Comparison of ENCODE assay signal across 11 mouse cellular contexts in genomic region chr11:22982846-22983245, GRCm38 (mm10). TPM values are rescaled to one million over a fixed set of nuclear protein-coding genes. Genes with fewer than 3 reads are reported as not detected.
A peak's percentile ranks its signal among the peaks of the same experiment; 100 is the strongest.
DNase-seq lines count a peak whose midpoint lies in the region; ATAC-seq and TF ChIP-seq lines count a peak whose summit lies in the region.
"Had no signal": no experiment of that assay in that cellular context is flagged by ENCODE, and none has a peak within 500 bp of the region (broad histone marks: within the 10 kb centered on the region; RNA-seq: fewer than 3 reads in every experiment).

No protein-coding gene starts in this region.

- TF ChIP-seq CTCF in heart, postnatal 0 days (IDR thresholded peaks at IDR 0.05; ENCODE audit: low read depth), result no peak
- TF ChIP-seq CTCF in E14TG2a.4 (conservative IDR thresholded peaks at IDR 0.05; ENCODE audit: low read length), result no peak

- intact Hi-C loops in heart, postnatal 14 days (cut with DNase I), result loop anchor here (10.0 kb wide), 3 partner anchors 468 to 582 kb away; partner anchors contain the start of genes Ahsa2 and Tmem17

- H3K4me3 ChIP-seq in heart, postnatal 0 days (ENCODE audit: low read depth, low read length), result peak overlapping the region; percentile 76; the same call in 1 of the 2 replicates
- peak overlapping the region; percentile 93; the same call in 1 of the 2 replicates for H3K4me3 ChIP-seq in E14TG2a.4 (replicated peaks; ENCODE audit: low read length)
- no peak overlapping the region for H3K4me3 ChIP-seq in embryonic facial prominence, embryonic 14.5 days (ENCODE audit: low read depth, low read length)
- H3K4me3 ChIP-seq in liver, embryonic 15.5 days (replicated peaks), result peak overlapping the region; percentile 83; the same call in 1 of the 2 replicates

- no peak overlapping the region for H3K9ac ChIP-seq in heart, postnatal 0 days (replicated peaks; ENCODE audit: low read depth, low read length)
- H3K9ac ChIP-seq in embryonic facial prominence, embryonic 14.5 days (ENCODE audit: low read depth, low read length), result no peak overlapping the region
- no peak overlapping the region for H3K9ac ChIP-seq in liver, embryonic 15.5 days

- no peaks in the 10 kb centered on the region for H3K27me3 ChIP-seq in heart, postnatal 0 days (ENCODE audit: control insufficient read depth, insufficient read depth, low read length)
- H3K27me3 ChIP-seq in E14TG2a.4 (ENCODE audit: insufficient read depth, low read length), result no peaks in the 10 kb centered on the region
- no peaks in the 10 kb centered on the region for H3K27me3 ChIP-seq in embryonic facial prominence, embryonic 14.5 days (replicated peaks; ENCODE audit: control insufficient read depth, insufficient read depth, low read length)
- no peaks in the 10 kb centered on the region for H3K27me3 ChIP-seq in liver, embryonic 15.5 days
- H3K27me3 ChIP-seq: embryonic facial prominence, embryonic 15.5 days; limb, embryonic 15.5 days had no signal

- H3K4me2 ChIP-seq in heart, postnatal 0 days (ENCODE audit: low read depth, low read length), result peak overlapping the region; percentile 79; the same call in 1 of the 2 replicates
- H3K4me2 ChIP-seq in embryonic facial prominence, embryonic 14.5 days (ENCODE audit: low read depth, low read length), result peak overlapping the region; percentile 76
- H3K4me2 ChIP-seq in liver, embryonic 15.5 days, result peak overlapping the region; percentile 83

- H3K36me3 ChIP-seq in heart, postnatal 0 days (replicated peaks; ENCODE audit: control insufficient read depth, insufficient read depth, low read length), result peaks cover 8% of the 10 kb centered on the region; the same call in 1 of the 2 replicates
- peaks cover 21% of the 10 kb centered on the region for H3K36me3 ChIP-seq in E14TG2a.4 (ENCODE audit: insufficient read depth, low read length)
- peaks cover 6% of the 10 kb centered on the region; the same call in 1 of the 2 replicates for H3K36me3 ChIP-seq in embryonic facial prominence, embryonic 14.5 days (ENCODE audit: control insufficient read depth, insufficient read depth, low read length)
- H3K36me3 ChIP-seq in liver, embryonic 15.5 days (replicated peaks), result peaks cover 22% of the 10 kb centered on the region

- ATAC-seq in heart, postnatal 0 days (ENCODE audit: insufficient read depth, low read depth), result no peak
- ATAC-seq in embryonic facial prominence, embryonic 14.5 days (ENCODE audit: low read depth), result no peak
- no peak for ATAC-seq in liver, embryonic 15.5 days (ENCODE audit: insufficient read depth)
- no peak for ATAC-seq in frontal cortex, adult (ENCODE audit: low TSS enrichment)
- ATAC-seq in cerebellum, adult (ENCODE audit: insufficient number of reproducible peaks, low FRiP score, low TSS enrichment), result no peak

- no peak for TF ChIP-seq EP300 in heart, postnatal 0 days (IDR thresholded peaks at IDR 0.05; ENCODE audit: low read depth)

- H3K27ac ChIP-seq in heart, postnatal 0 days (ENCODE audit: low read depth), result peak overlapping the region; percentile 95; the same call in 1 of the 2 replicates
- peak overlapping the region; percentile 96; the same call in 1 of the 2 replicates for H3K27ac ChIP-seq in embryonic facial prominence, embryonic 14.5 days (replicated peaks; ENCODE audit: low read depth, low read length)
- H3K27ac ChIP-seq in liver, embryonic 15.5 days (replicated peaks), result no peak overlapping the region

- H3K4me1 ChIP-seq in heart, postnatal 0 days (ENCODE audit: control insufficient read depth, insufficient read depth), result peaks cover 4% of the 10 kb centered on the region
- peaks cover 34% of the 10 kb centered on the region for H3K4me1 ChIP-seq in E14TG2a.4 (replicated peaks; ENCODE audit: low read depth, low read length)
- peaks cover 9% of the 10 kb centered on the region for H3K4me1 ChIP-seq in embryonic facial prominence, embryonic 14.5 days (ENCODE audit: control insufficient read depth, insufficient read depth, low read length)
- peaks cover 41% of the 10 kb centered on the region for H3K4me1 ChIP-seq in liver, embryonic 15.5 days (replicated peaks)

- DNase-seq in heart, postnatal 0 days (ENCODE audit: low spot score), result no peak
- no peak for DNase-seq in heart, postnatal 14 days
- no peak for DNase-seq in embryonic facial prominence, embryonic 14.5 days (ENCODE audit: low spot score)
- DNase-seq in left cerebral cortex, adult 8-10 months (ENCODE audit: low spot score in 2 of 2), result no peak

- no peaks in the 10 kb centered on the region for H3K9me3 ChIP-seq in heart, postnatal 0 days (replicated peaks; ENCODE audit: control insufficient read depth, low read length)
- H3K9me3 ChIP-seq in E14TG2a.4 (ENCODE audit: low read length), result 0 out of 2 replicates have a peak, but pooled peaks cover 5% of the 10 kb centered on the region
- no peaks in the 10 kb centered on the region for H3K9me3 ChIP-seq in embryonic facial prominence, embryonic 14.5 days (ENCODE audit: control insufficient read depth, low read length)
- H3K9me3 ChIP-seq in liver, embryonic 15.5 days (replicated peaks), result no peaks in the 10 kb centered on the region
- H3K9me3 ChIP-seq: embryonic facial prominence, embryonic 15.5 days; limb, embryonic 15.5 days had no signal

- 75% methylated on average over 6 of the region's 6 CpGs for WGBS in heart, postnatal 0 days
- WGBS in embryonic facial prominence, embryonic 14.5 days, result 69% methylated on average over 6 of the region's 6 CpGs
- WGBS in liver, embryonic 15.5 days (ENCODE audit: insufficient replicate concordance), result 66% methylated on average over 6 of the region's 6 CpGs

RNA-seq across cellular contexts. Expression of gene Commd1, which starts 0.7 kb away (rescaled TPM):
- total RNA-seq in heart, postnatal 0 days (2014; rRNA removed; ENCODE audit: low replicate concordance), result 28.8 and 43.5 TPM in 2 replicates
- polyA plus RNA-seq in heart, postnatal 0 days (2015; fragmentation: Nextera tagmentation; extraction: Ambion mirVana), result 376 TPM in 2 replicates
- 100 to 1,000 TPM; 150 to 168 TPM for total RNA-seq in heart, postnatal 14 days (2021)
- 374 and 376 TPM in 2 replicates for polyA plus RNA-seq in embryonic facial prominence, embryonic 14.5 days (2014; fragmentation: Nextera tagmentation; extraction: Ambion mirVana)
- 153 and 167 TPM in 2 replicates for polyA plus RNA-seq in liver, embryonic 15.5 days (2015; fragmentation: Nextera tagmentation; extraction: Ambion mirVana)
- 10 to 100 TPM; 32.2 to 47.5 (median 36.8) TPM for total RNA-seq in left cerebral cortex, adult 8-10 months (2022)

RNA-seq across cellular contexts. Expression of gene Gm28048, which starts 1.0 kb away (rescaled TPM):
- not detected in 2 replicates for total RNA-seq in heart, postnatal 0 days (2014; rRNA removed; ENCODE audit: low replicate concordance)
- polyA plus RNA-seq in heart, postnatal 0 days (2015; fragmentation: Nextera tagmentation; extraction: Ambion mirVana), result 6.8 and 8.0 TPM in 2 replicates
- 1 to 10 TPM; 5.5 to 9.2 TPM for total RNA-seq in heart, postnatal 14 days (2021)
- 13.6 and 15.0 TPM in 2 replicates for polyA plus RNA-seq in embryonic facial prominence, embryonic 14.5 days (2014; fragmentation: Nextera tagmentation; extraction: Ambion mirVana)
- 8.9 and 9.2 TPM in 2 replicates for polyA plus RNA-seq in liver, embryonic 15.5 days (2015; fragmentation: Nextera tagmentation; extraction: Ambion mirVana)
- total RNA-seq in left cerebral cortex, adult 8-10 months (2022), result 10 to 100 TPM; 11.1 to 24.0 (median 16.0) TPM
- polyA plus RNA-seq: small intestine, adult 2 months had no signal

RNA-seq across cellular contexts. Expression of gene Cct4, which starts 7.5 kb away (rescaled TPM):
- 135 and 153 TPM in 2 replicates for total RNA-seq in heart, postnatal 0 days (2014; rRNA removed; ENCODE audit: low replicate concordance)
- 154 and 160 TPM in 2 replicates for polyA plus RNA-seq in heart, postnatal 0 days (2015; fragmentation: Nextera tagmentation; extraction: Ambion mirVana)
- 100 to 1,000 TPM; 108 to 120 TPM for total RNA-seq in heart, postnatal 14 days (2021)
- polyA plus RNA-seq in embryonic facial prominence, embryonic 14.5 days (2014; fragmentation: Nextera tagmentation; extraction: Ambion mirVana), result 267 and 291 TPM in 2 replicates
- polyA plus RNA-seq in liver, embryonic 15.5 days (2015; fragmentation: Nextera tagmentation; extraction: Ambion mirVana), result 114 and 123 TPM in 2 replicates
- total RNA-seq in left cerebral cortex, adult 8-10 months (2022), result 100 to 1,000 TPM in 1 of 4 experiments, 10 to 100 TPM in 3; 89.2 to 103 (median 95.6) TPM

RNA-seq across cellular contexts. Expression of gene Zrsr1, which starts 11.0 kb away (rescaled TPM):
- total RNA-seq in heart, postnatal 0 days (2014; rRNA removed; ENCODE audit: low replicate concordance), result 1.4 and 2.0 TPM in 2 replicates
- polyA plus RNA-seq in heart, postnatal 0 days (2015; fragmentation: Nextera tagmentation; extraction: Ambion mirVana), result 2.0 and 2.2 TPM in 2 replicates
- 10 to 100 TPM; 10.2 to 11.6 TPM for total RNA-seq in heart, postnatal 14 days (2021)
- polyA plus RNA-seq in embryonic facial prominence, embryonic 14.5 days (2014; fragmentation: Nextera tagmentation; extraction: Ambion mirVana), result 3.5 and 3.8 TPM in 2 replicates
- 1.9 and 2.6 TPM in 2 replicates for polyA plus RNA-seq in liver, embryonic 15.5 days (2015; fragmentation: Nextera tagmentation; extraction: Ambion mirVana)
- 10 to 100 TPM; 63.0 to 78.1 (median 72.0) TPM for total RNA-seq in left cerebral cortex, adult 8-10 months (2022)

RNA-seq across cellular contexts. Expression of gene Fam161a, which starts 24.5 kb away (rescaled TPM):
- total RNA-seq in heart, postnatal 0 days (2014; rRNA removed; ENCODE audit: low replicate concordance), result 0.34 and 11.4 TPM in 2 replicates
- polyA plus RNA-seq in heart, postnatal 0 days (2015; fragmentation: Nextera tagmentation; extraction: Ambion mirVana), result 1.3 and 1.9 TPM in 2 replicates
- total RNA-seq in heart, postnatal 14 days (2021), result 1 to 10 TPM; 2.9 to 3.8 TPM
- 6.7 and 11.8 TPM in 2 replicates for polyA plus RNA-seq in embryonic facial prominence, embryonic 14.5 days (2014; fragmentation: Nextera tagmentation; extraction: Ambion mirVana)
- 0.59 and 1.4 TPM in 2 replicates for polyA plus RNA-seq in liver, embryonic 15.5 days (2015; fragmentation: Nextera tagmentation; extraction: Ambion mirVana)
- total RNA-seq in left cerebral cortex, adult 8-10 months (2022), result 1 to 10 TPM; 3.9 to 6.6 (median 5.2) TPM
- polyA plus RNA-seq: small intestine, adult 2 months had no signal
